Mouse (Mus musculus) hindbrain, embryonic 15.5 days (tissue): ENCODE measurements around the gene Tsc22d4. TPM values are rescaled to one million over a fixed set of nuclear protein-coding genes. Genes with fewer than 3 reads are reported as not detected.

Experiments used
- ATAC-seq: fragments of 200-750 bp; cut with Nextera tagmentation; 2 replicates; pipeline ENCODE4 v1.8.0; 2017; ENCODE audit warnings: low read depth, moderate number of reproducible peaks, moderate TSS enrichment; ENCODE audit not compliant: low FRiP score
- H3K27ac ChIP-seq: fragments of 300-500 bp; sonication (generic); replicated peaks from 2 replicates; pipeline ENCODE4 v1.5.1; 2015; ENCODE audit warnings: mild to moderate bottlenecking, inconsistent platforms
- H3K27me3 ChIP-seq: fragments of 300-500 bp; sonication (generic); 2 replicates; pipeline ENCODE4 v1.6.1; 2015; ENCODE audit warnings: control low read depth, inconsistent platforms
- H3K36me3 ChIP-seq: fragments of 300-500 bp; sonication (generic); 2 replicates; pipeline ENCODE4 v1.6.1; 2015; ENCODE audit warnings: control low read depth, inconsistent platforms
- H3K4me1 ChIP-seq: fragments of 300-500 bp; sonication (generic); replicated peaks from 2 replicates; pipeline ENCODE4 v1.6.1; 2015; ENCODE audit warnings: control low read depth, inconsistent platforms
- H3K4me2 ChIP-seq: fragments of 300-500 bp; sonication (generic); 2 replicates; pipeline ENCODE4 v1.6.1; 2015; ENCODE audit warnings: moderate library complexity, mild to moderate bottlenecking, inconsistent platforms
- H3K4me3 ChIP-seq: fragments of 300-500 bp; sonication (generic); 2 replicates; pipeline ENCODE4 v1.5.1; 2015; ENCODE audit warnings: mild to moderate bottlenecking, inconsistent platforms
- H3K9ac ChIP-seq: fragments of 300-500 bp; sonication (generic); 2 replicates; pipeline ENCODE4 v1.6.1; 2015; ENCODE audit warnings: inconsistent platforms
- H3K9me3 ChIP-seq: fragments of 300-500 bp; sonication (generic); 2 replicates; pipeline ENCODE4 v1.6.1; 2016; ENCODE audit warnings: control low read depth, inconsistent platforms
- WGBS: fragments of 180-500 bp; shearing (Covaris S2); methylation state at CpG from one replicate; pipeline ENCODE4 v1.1.7; 2015; 5-methylcytosine and 5-hydroxymethylcytosine counted together
- polyA plus RNA-seq: library from polyadenylated mRNA; unstranded; fragments of >200 nt; fragmentation: Nextera tagmentation; extraction: Ambion mirVana; gene quantifications from 2 replicates; pipeline ENCODE4 v1.2.1, GENCODE M21; 2015

The Tsc22d4 gene
- polyA plus RNA-seq, 1 experiment from 2014 or later = 88.6 TPM

GRCm38 (mm10) chr5:137787151-137787928 is 41.8 kb downstream of the Tsc22d4 start, which contains the start of the genes Mepce and Zcwpw1:
Gene Mepce (minus strand): TSS chr5:137787655.
Gene Zcwpw1 (plus strand): TSS chr5:137787798.
- Histone ChIP-seq H3K27me3 (no peaks in the 10 kb centered on the region; the same call in 1 of the 2 replicates), H3K9me3 (no peaks in the 10 kb centered on the region), H3K27ac (peak within 1 kb of the TSS; percentile 99), H3K36me3 (peaks cover 10% of the 10 kb centered on the region), H3K4me3 (peak within 1 kb of the TSS; percentile 77), H3K4me2 (peak within 1 kb of the TSS; percentile 79), H3K4me1 (peaks cover 37% of the 10 kb centered on the region), H3K9ac (peak within 1 kb of the TSS; percentile 93)
- under 1% methylated on average over 48 of the region's 48 CpGs for WGBS
- ATAC-seq = peak; percentile 73

- H3K4me2 ChIP-seq = peak overlapping the region; percentile 79
- H3K9ac ChIP-seq = peak overlapping the region; percentile 16; the same call in 1 of the 2 replicates
- H3K36me3 ChIP-seq = 0 out of 2 replicates have a peak, but pooled peaks cover 3% of the 10 kb centered on the region
- peak overlapping the region; percentile 77 for H3K4me3 ChIP-seq
- no peak overlapping the region for H3K27ac ChIP-seq
- WGBS = 72% methylated on average over 24 of the region's 24 CpGs
- peaks cover 29% of the 10 kb centered on the region for H3K4me1 ChIP-seq
- no peak for ATAC-seq
- H3K9me3 ChIP-seq = no peaks in the 10 kb centered on the region
- H3K27me3 ChIP-seq = no peaks in the 10 kb centered on the region; the same call in 1 of the 2 replicates
These were observed 42.6 kb downstream of the Tsc22d4 start for GRCm38 (mm10) chr5:137788171-137788570.

GRCm38 (mm10) chr5:137788946-137789531 is 43.5 kb downstream of the Tsc22d4 start:
- H3K4me2 ChIP-seq = no peak overlapping the region
- no peak overlapping the region for H3K27ac ChIP-seq
- H3K9me3 ChIP-seq = no peaks in the 10 kb centered on the region
- no peak overlapping the region for H3K4me3 ChIP-seq
- H3K27me3 ChIP-seq = no peaks in the 10 kb centered on the region; the same call in 1 of the 2 replicates
- WGBS = 95% methylated on average over 2 of the region's 2 CpGs
- no peak for ATAC-seq
- H3K36me3 ChIP-seq = no peaks in the 10 kb centered on the region
- no peak overlapping the region for H3K9ac ChIP-seq
- peaks cover 20% of the 10 kb centered on the region for H3K4me1 ChIP-seq

- ATAC-seq = no peak
- no peak overlapping the region for H3K27ac ChIP-seq
These were observed 46.0 kb downstream of the Tsc22d4 start for GRCm38 (mm10) chr5:137791553-137791952.

GRCm38 (mm10) chr5:137796606-137797005 is 51.1 kb downstream of the Tsc22d4 start:
- H3K9me3 ChIP-seq = no peaks in the 10 kb centered on the region
- 87% methylated on average over 3 of the region's 3 CpGs for WGBS
- no peak overlapping the region for H3K27ac ChIP-seq
- H3K4me1 ChIP-seq = no peaks in the 10 kb centered on the region
- no peak for ATAC-seq
- no peak overlapping the region for H3K4me2 ChIP-seq
- no peaks in the 10 kb centered on the region for H3K27me3 ChIP-seq
- H3K9ac ChIP-seq = no peak overlapping the region
- no peaks in the 10 kb centered on the region for H3K36me3 ChIP-seq
- H3K4me3 ChIP-seq = no peak overlapping the region

More at GRCm38 (mm10) chr5:137791553-137791952, 46.0 kb downstream of the Tsc22d4 start:
- peaks cover 6% of the 10 kb centered on the region for H3K4me1 ChIP-seq
- no peak overlapping the region for H3K9ac ChIP-seq
- H3K4me3 ChIP-seq = no peak overlapping the region
- no peaks in the 10 kb centered on the region for H3K9me3 ChIP-seq
- H3K36me3 ChIP-seq = no peaks in the 10 kb centered on the region
- no peak overlapping the region for H3K4me2 ChIP-seq
- H3K27me3 ChIP-seq = no peaks in the 10 kb centered on the region; the same call in 1 of the 2 replicates

- Histone ChIP-seq H3K4me1 (no peaks in the 10 kb centered on the region), H3K36me3 (no peaks in the 10 kb centered on the region), H3K27me3 (no peaks in the 10 kb centered on the region), H3K4me3 (no peak overlapping the region), H3K4me2 (no peak overlapping the region), H3K27ac (no peak overlapping the region), H3K9ac (no peak overlapping the region), H3K9me3 (no peaks in the 10 kb centered on the region)
- ATAC-seq = no peak
- 88% methylated on average over 3 of the region's 3 CpGs for WGBS
These were observed 55.4 kb downstream of the Tsc22d4 start for GRCm38 (mm10) chr5:137800917-137801316.

- Histone ChIP-seq H3K4me2 (no peak overlapping the region), H3K9ac (no peak overlapping the region), H3K4me3 (no peak overlapping the region), H3K4me1 (no peaks in the 10 kb centered on the region), H3K36me3 (no peaks in the 10 kb centered on the region), H3K27me3 (no peaks in the 10 kb centered on the region), H3K27ac (no peak overlapping the region), H3K9me3 (no peaks in the 10 kb centered on the region)
- no peak for ATAC-seq
- 79% methylated on average over 1 of the region's 1 CpGs for WGBS
These were observed 60.6 kb downstream of the Tsc22d4 start for GRCm38 (mm10) chr5:137806158-137806557.

GRCm38 (mm10) chr5:137808316-137808715 is 62.8 kb downstream of the Tsc22d4 start:
- Histone ChIP-seq H3K9me3 (no peaks in the 10 kb centered on the region), H3K9ac (no peak overlapping the region), H3K4me2 (no peak overlapping the region), H3K36me3 (no peaks in the 10 kb centered on the region), H3K27ac (no peak overlapping the region), H3K27me3 (no peaks in the 10 kb centered on the region), H3K4me1 (no peaks in the 10 kb centered on the region), H3K4me3 (no peak overlapping the region)
- 91% methylated on average over 5 of the region's 5 CpGs for WGBS
- ATAC-seq = no peak

GRCm38 (mm10) chr5:137817466-137818222 is 72.1 kb downstream of the Tsc22d4 start:
- no peak for ATAC-seq
- WGBS = 74% methylated on average over 4 of the region's 4 CpGs
- H3K9me3 ChIP-seq = no peaks in the 10 kb centered on the region

More at GRCm38 (mm10) chr5:137817466-137818222, 72.1 kb downstream of the Tsc22d4 start:
- Histone ChIP-seq H3K4me1 (no peaks in the 10 kb centered on the region), H3K27me3 (no peaks in the 10 kb centered on the region), H3K9ac (no peak overlapping the region), H3K4me3 (no peak overlapping the region), H3K36me3 (no peaks in the 10 kb centered on the region), H3K4me2 (no peak overlapping the region), H3K27ac (no peak overlapping the region)
